22 mouse cellular contexts compared by ENCODE assay signal in genomic region chr9:31642169-31642568, GRCm38 (mm10).
A peak's percentile ranks its signal among the peaks of the same experiment; 100 is the strongest.
DNase-seq lines count a peak whose midpoint lies in the region; ATAC-seq and TF ChIP-seq lines count a peak whose summit lies in the region.
"Had no signal": no experiment of that assay in that cellular context is flagged by ENCODE, and none has a peak within 500 bp of the region (broad histone marks: within the 10 kb centered on the region; RNA-seq: fewer than 3 reads in every experiment).

No protein-coding gene starts in this region.

- no peaks in the 10 kb centered on the region for H3K36me3 ChIP-seq in lung, postnatal 0 days (ENCODE audit: insufficient read depth, low read length)
- H3K36me3 ChIP-seq in myocyte (ENCODE audit: control insufficient read depth, insufficient read depth), result no peaks in the 10 kb centered on the region
- no peaks in the 10 kb centered on the region for H3K36me3 ChIP-seq in liver, embryonic 11.5 days (ENCODE audit: control insufficient read depth, insufficient read depth, low read length)
- H3K36me3 ChIP-seq in neural tube, embryonic 15.5 days, result no peaks in the 10 kb centered on the region
- H3K36me3 ChIP-seq: embryonic facial prominence, embryonic 12.5 days; embryonic facial prominence, embryonic 15.5 days; forebrain, embryonic 15.5 days had no signal

- 0 out of 2 replicates have a peak overlapping the region, but pooled peaks have one; percentile 5 for H3K27ac ChIP-seq in lung, postnatal 0 days (ENCODE audit: low read length)
- H3K27ac ChIP-seq in liver, embryonic 11.5 days (ENCODE audit: low read depth, low read length), result no peak overlapping the region
- H3K27ac ChIP-seq in neural tube, embryonic 15.5 days (replicated peaks), result no peak overlapping the region
- H3K27ac ChIP-seq: embryonic facial prominence, embryonic 12.5 days; embryonic facial prominence, embryonic 15.5 days; forebrain, embryonic 13.5 days; forebrain, embryonic 15.5 days had no signal

- no peaks in the 10 kb centered on the region for H3K27me3 ChIP-seq in lung, postnatal 0 days (replicated peaks; ENCODE audit: insufficient read depth, low read length)
- H3K27me3 ChIP-seq in myocyte (ENCODE audit: control insufficient read depth, insufficient read depth, insufficient read length), result no peaks in the 10 kb centered on the region
- H3K27me3 ChIP-seq in liver, embryonic 11.5 days (replicated peaks; ENCODE audit: control insufficient read depth, insufficient read depth, low read length), result no peaks in the 10 kb centered on the region
- H3K27me3 ChIP-seq in neural tube, embryonic 15.5 days (replicated peaks), result no peaks in the 10 kb centered on the region
- H3K27me3 ChIP-seq: embryonic facial prominence, embryonic 12.5 days; embryonic facial prominence, embryonic 15.5 days; forebrain, embryonic 13.5 days; forebrain, embryonic 15.5 days had no signal

- TF ChIP-seq POLR2A in myocyte (IDR thresholded peaks at IDR 0.05; ENCODE audit: insufficient read length, low read depth), result no peak

- ATAC-seq in lung, postnatal 0 days, result peak; percentile 82
- no peak for ATAC-seq in liver, embryonic 11.5 days (replicated peaks; ENCODE audit: low FRiP score)
- no peak for ATAC-seq in granulocyte monocyte progenitor cell, adult 5-6 weeks (replicated peaks; ENCODE audit: poor library complexity, severe bottlenecking)
- no peak for ATAC-seq in neural tube, embryonic 15.5 days (ENCODE audit: low FRiP score)
- ATAC-seq: forebrain, embryonic 13.5 days; forebrain, embryonic 15.5 days; forebrain, postnatal 0 days had no signal

- H3K4me2 ChIP-seq in lung, postnatal 0 days (replicated peaks; ENCODE audit: low read depth, low read length), result no peak overlapping the region
- H3K4me2 ChIP-seq in myocyte (ENCODE audit: low read depth), result peak overlapping the region; percentile 22
- H3K4me2 ChIP-seq in liver, embryonic 11.5 days, result no peak overlapping the region
- H3K4me2 ChIP-seq in neural tube, embryonic 15.5 days, result no peak overlapping the region
- H3K4me2 ChIP-seq: embryonic facial prominence, embryonic 12.5 days; embryonic facial prominence, embryonic 15.5 days; forebrain, embryonic 13.5 days; forebrain, embryonic 15.5 days had no signal

- H3ac ChIP-seq in myocyte (ENCODE audit: control insufficient read depth, insufficient read length), result no peak overlapping the region

- no peaks in the 10 kb centered on the region for H3K79me2 ChIP-seq in myocyte (ENCODE audit: control insufficient read depth, insufficient read depth)

- no peak overlapping the region for H3K4me3 ChIP-seq in lung, postnatal 0 days (ENCODE audit: low read depth, low read length)
- H3K4me3 ChIP-seq in myocyte, result no peak overlapping the region
- no peak overlapping the region for H3K4me3 ChIP-seq in liver, embryonic 11.5 days (ENCODE audit: low read depth, low read length)
- no peak overlapping the region for H3K4me3 ChIP-seq in neural tube, embryonic 15.5 days (replicated peaks)
- H3K4me3 ChIP-seq: embryonic facial prominence, embryonic 12.5 days; embryonic facial prominence, embryonic 15.5 days; erythroblast, embryonic 14.5 days; forebrain, embryonic 13.5 days; forebrain, embryonic 15.5 days had no signal

- WGBS in lung, postnatal 0 days, result 46% methylated on average over 4 of the region's 4 CpGs
- WGBS in liver, embryonic 11.5 days, result 69% methylated on average over 4 of the region's 4 CpGs
- WGBS in neural tube, embryonic 15.5 days, result 85% methylated on average over 4 of the region's 4 CpGs

- TF ChIP-seq CTCF in lung, postnatal 0 days (IDR thresholded peaks at IDR 0.05), result no peak

- no peaks in the 10 kb centered on the region for H3K9me3 ChIP-seq in lung, postnatal 0 days (ENCODE audit: low read length)
- H3K9me3 ChIP-seq in liver, embryonic 11.5 days (ENCODE audit: control insufficient read depth, low read length), result no peaks in the 10 kb centered on the region
- no peaks in the 10 kb centered on the region for H3K9me3 ChIP-seq in neural tube, embryonic 15.5 days (replicated peaks)
- H3K9me3 ChIP-seq: embryonic facial prominence, embryonic 15.5 days had no signal

- DNase-seq in lung, postnatal 0 days (ENCODE audit: low spot score), result peak; percentile 76
- DNase-seq in lung, postnatal 14 days, result no peak
- DNase-seq in brain, adult 2 months (ENCODE audit: low read depth, low spot score), result peak; percentile 16
- DNase-seq in liver, embryonic 11.5 days (ENCODE audit: low spot score), result no peak
- DNase-seq: adrenal gland, adult 8-10 months; adrenal gland, postnatal 14 days; adrenal gland, postnatal 36 days; cerebellum, adult 11 months; cerebellum, adult 18-20 months; cerebellum, adult 8-10 months; cerebellum, adult 9-11 months; cerebellum, postnatal 14 days; cerebellum, postnatal 36 days; forebrain, postnatal 0 days had no signal

- no peak overlapping the region for H3K9ac ChIP-seq in lung, postnatal 0 days (replicated peaks; ENCODE audit: low read depth)
- no peak overlapping the region for H3K9ac ChIP-seq in liver, embryonic 11.5 days (ENCODE audit: low read depth, low read length)
- no peak overlapping the region for H3K9ac ChIP-seq in neural tube, embryonic 15.5 days (replicated peaks)
- H3K9ac ChIP-seq: embryonic facial prominence, embryonic 12.5 days; embryonic facial prominence, embryonic 15.5 days; forebrain, embryonic 13.5 days; forebrain, embryonic 15.5 days; forebrain, postnatal 0 days had no signal

- peak; percentile 64 for TF ChIP-seq EP300 in lung, postnatal 0 days (IDR thresholded peaks at IDR 0.05)

- no peaks in the 10 kb centered on the region; the same call in 1 of the 2 replicates for H3K4me1 ChIP-seq in lung, postnatal 0 days (ENCODE audit: insufficient read depth, low read depth, low read length)
- no peaks in the 10 kb centered on the region for H3K4me1 ChIP-seq in liver, embryonic 11.5 days (replicated peaks; ENCODE audit: control insufficient read depth, insufficient read depth, low read length)
- H3K4me1 ChIP-seq in neural tube, embryonic 15.5 days, result no peaks in the 10 kb centered on the region
- H3K4me1 ChIP-seq: embryonic facial prominence, embryonic 12.5 days; embryonic facial prominence, embryonic 15.5 days; forebrain, embryonic 13.5 days had no signal

TF ChIP-seq in myocyte, 11 proteins besides CTCF, POLR2A, EP300 and RAD21:
- TF ChIP-seq CEBPB (IDR thresholded peaks at IDR 0.05; ENCODE audit: insufficient read depth, poor library complexity, severe bottlenecking) (0 out of 2 replicates have a peak, but pooled peaks have one; percentile 18), E2F4 (IDR thresholded peaks at IDR 0.05; ENCODE audit: insufficient read depth) (no peak), REST (IDR thresholded peaks at IDR 0.05; ENCODE audit: insufficient read depth, insufficient read length) (no peak)
TF ChIP-seq in myocyte: peak in this region for 1.

Comparison
In these comparisons a context has a peak if more than half of its experiments do, and no peak if none do; other contexts are left out.
1. DNase-seq: peak in lung, postnatal 0 days (single experiment) and brain, adult 2 months (single experiment); none in lung, postnatal 14 days (single experiment) and liver, embryonic 11.5 days (single experiment).